Mouse (Mus musculus) neural tube, embryonic 14.5 days (tissue): ENCODE results near the gene Olfr482. TPM values are rescaled to one million over a fixed set of nuclear protein-coding genes. Genes with fewer than 3 reads are reported as not detected.

Experiments used
- ATAC-seq: fragments of 200-750 bp; cut with Nextera tagmentation; 2 replicates; pipeline ENCODE4 v1.8.0; 2017; ENCODE audit warnings: low read depth, mild to moderate bottlenecking, moderate TSS enrichment, moderate library complexity
- H3K27ac ChIP-seq: fragments of 300-500 bp; sonication (generic); 2 replicates; pipeline ENCODE4 v1.5.1; 2014; ENCODE audit warnings: low read depth, mild to moderate bottlenecking, control low read depth, low read length, moderate library complexity, mixed read lengths
- H3K27me3 ChIP-seq: fragments of 300-500 bp; sonication (generic); 2 replicates; pipeline ENCODE4 v1.6.1; 2014; ENCODE audit warnings: low read length; ENCODE audit not compliant: control insufficient read depth, insufficient read depth
- H3K36me3 ChIP-seq: fragments of 300-500 bp; sonication (generic); 2 replicates; pipeline ENCODE4 v1.6.1; 2014; ENCODE audit warnings: low read length, mixed read lengths; ENCODE audit not compliant: control insufficient read depth, insufficient read depth
- H3K4me1 ChIP-seq: fragments of 300-500 bp; sonication (generic); 2 replicates; pipeline ENCODE4 v1.6.1; 2014; ENCODE audit warnings: low read length; ENCODE audit not compliant: control insufficient read depth, insufficient read depth
- H3K4me2 ChIP-seq: fragments of 300-500 bp; sonication (generic); 2 replicates; pipeline ENCODE4 v1.6.1; 2014; ENCODE audit warnings: mild to moderate bottlenecking, low read depth, low read length, control low read depth
- H3K4me3 ChIP-seq: fragments of 300-500 bp; sonication (generic); 2 replicates; pipeline ENCODE4 v1.5.1; 2014; ENCODE audit warnings: low read depth, low read length, control low read depth, mixed read lengths
- H3K9ac ChIP-seq: fragments of 300-500 bp; sonication (generic); replicated peaks from 2 replicates; pipeline ENCODE4 v1.6.1; 2014; ENCODE audit warnings: low read depth, mild to moderate bottlenecking, control low read depth, low read length, mixed read lengths
- H3K9me3 ChIP-seq: fragments of 300-500 bp; sonication (generic); 2 replicates; pipeline ENCODE4 v1.6.1; 2016; ENCODE audit warnings: low read length; ENCODE audit not compliant: control insufficient read depth
- WGBS: fragments of 180-500 bp; shearing (Covaris S2); extraction: QIAGEN DNeasy Blood & Tissue Kit; methylation state at CpG from one replicate; pipeline ENCODE4 v1.1.7; 2014; 5-methylcytosine and 5-hydroxymethylcytosine counted together
- polyA plus RNA-seq: library from polyadenylated mRNA; unstranded; fragments of >200 nt; fragmentation: Nextera tagmentation; extraction: Ambion mirVana; gene quantifications from 2 replicates; pipeline ENCODE4 v1.2.1, GENCODE M21; 2014

Olfr482 gene
- not detected in 2 replicates for polyA plus RNA-seq

DNA sequence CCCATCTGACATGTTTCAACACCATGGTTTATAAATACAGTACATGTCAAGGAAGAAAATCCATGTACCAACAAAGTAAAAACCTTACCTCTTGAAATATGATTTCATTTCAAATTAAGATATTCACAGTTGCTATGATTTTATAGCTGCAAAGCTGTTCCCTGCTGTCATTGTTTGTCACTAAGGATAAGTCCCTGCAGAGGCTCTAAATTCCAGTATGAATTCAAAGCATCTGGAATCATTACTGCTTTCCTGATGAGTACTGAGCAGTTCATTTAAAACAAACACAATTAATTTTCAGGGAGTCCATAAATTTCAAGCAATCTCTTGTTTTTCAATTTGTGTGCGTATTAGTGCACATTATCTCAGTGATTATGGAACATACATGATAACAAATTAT is at the start of gene Olfr482:
Gene Olfr482, minus strand, starts transcription at position 101 of the 400 bp plus-strand sequence.
- WGBS, result 73% methylated on average over 1 of the region's 1 CpGs
- H3K4me2 ChIP-seq, result no peak within 1 kb of the TSS
- H3K9me3 ChIP-seq, result no peaks in the 10 kb centered on the region
- H3K36me3 ChIP-seq, result no peaks in the 10 kb centered on the region
- no peak within 1 kb of the TSS for H3K9ac ChIP-seq
- ATAC-seq, result no peak
- no peak within 1 kb of the TSS for H3K4me3 ChIP-seq
- H3K27ac ChIP-seq, result no peak within 1 kb of the TSS
- no peaks in the 10 kb centered on the region for H3K27me3 ChIP-seq
- no peaks in the 10 kb centered on the region for H3K4me1 ChIP-seq

DNA sequence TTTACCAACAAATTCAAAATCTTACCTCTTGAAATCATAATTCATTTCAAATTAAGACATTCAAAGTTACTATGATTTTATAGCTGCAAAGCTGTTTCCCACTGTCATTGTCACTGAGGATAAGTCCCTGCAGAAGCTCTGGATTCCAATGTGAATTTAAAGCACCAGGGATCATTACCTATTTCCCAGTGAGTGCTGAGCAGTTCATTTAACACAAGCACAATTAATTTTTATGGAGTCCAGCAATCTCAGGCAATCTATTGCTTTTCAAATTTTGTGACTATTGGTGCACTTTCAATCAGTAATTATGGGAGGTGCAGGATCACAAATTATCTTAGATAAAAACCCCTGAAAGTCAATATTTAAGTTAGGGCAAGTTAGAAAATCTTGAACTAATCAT is 30.0 kb upstream of the Olfr482 start, which contains the start of gene Olfr484:
Gene Olfr484, minus strand, starts transcription at position 101 of the 400 bp plus-strand sequence.
- Histone ChIP-seq H3K9me3 (no peaks in the 10 kb centered on the region), H3K27ac (no peak within 1 kb of the TSS), H3K36me3 (no peaks in the 10 kb centered on the region), H3K4me2 (no peak within 1 kb of the TSS), H3K9ac (no peak within 1 kb of the TSS), H3K27me3 (no peaks in the 10 kb centered on the region), H3K4me1 (no peaks in the 10 kb centered on the region), H3K4me3 (no peak within 1 kb of the TSS)
- ATAC-seq, result no peak

DNA sequence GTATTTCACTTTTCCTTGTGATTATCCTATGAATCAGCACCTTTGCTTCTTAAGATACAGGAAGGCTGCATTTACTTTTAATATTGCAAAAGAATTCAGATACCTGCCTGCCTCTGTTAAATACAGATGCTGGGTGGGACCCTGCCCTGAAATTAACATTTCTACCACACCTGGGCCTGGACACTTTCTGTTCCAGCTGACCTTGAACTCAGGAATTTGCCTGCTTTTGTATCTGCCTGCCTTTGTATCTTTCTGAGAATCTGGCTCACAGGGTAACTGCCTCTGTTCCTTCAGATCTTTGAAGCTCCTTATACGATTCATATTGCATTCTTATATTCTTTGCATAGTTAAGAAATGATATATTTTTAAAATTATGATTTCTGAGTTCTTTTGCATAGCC is 24.0 kb upstream of the Olfr482 start:
- Histone ChIP-seq H3K27me3 (no peaks in the 10 kb centered on the region), H3K4me2 (no peak overlapping the region), H3K36me3 (no peaks in the 10 kb centered on the region), H3K9ac (no peak overlapping the region), H3K4me1 (no peaks in the 10 kb centered on the region), H3K4me3 (no peak overlapping the region), H3K9me3 (no peaks in the 10 kb centered on the region), H3K27ac (no peak overlapping the region)
- ATAC-seq, result no peak
- WGBS, result 67% methylated on average over 1 of the region's 1 CpGs

DNA sequence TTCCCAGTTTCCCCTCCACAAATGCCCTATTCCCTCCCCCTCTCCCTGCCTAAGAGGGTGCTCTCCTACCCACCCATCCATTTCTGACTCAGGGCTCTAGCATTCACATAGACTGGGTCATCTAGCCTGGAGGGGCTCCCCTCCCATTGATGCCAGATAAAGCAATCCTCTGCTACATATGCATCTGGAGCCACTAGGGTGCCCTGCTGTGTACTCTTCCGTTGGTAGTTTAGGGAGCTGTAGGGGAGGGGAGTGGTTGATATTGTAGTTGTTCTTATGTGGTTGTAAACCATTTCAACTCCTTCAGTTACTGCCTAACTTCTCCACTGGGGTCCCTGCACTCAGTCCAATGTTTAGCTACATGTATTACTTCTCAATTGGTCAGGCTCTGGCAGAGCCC is 23.3 kb upstream of the Olfr482 start:
- H3K9me3 ChIP-seq, result no peaks in the 10 kb centered on the region
- no peak overlapping the region for H3K4me2 ChIP-seq
- 5% methylated on average over 1 of the region's 1 CpGs for WGBS
- no peak overlapping the region for H3K9ac ChIP-seq
- H3K27ac ChIP-seq, result no peak overlapping the region
- no peak for ATAC-seq
- no peak overlapping the region for H3K4me3 ChIP-seq
- no peaks in the 10 kb centered on the region for H3K27me3 ChIP-seq
- no peaks in the 10 kb centered on the region for H3K36me3 ChIP-seq
- no peaks in the 10 kb centered on the region for H3K4me1 ChIP-seq

DNA sequence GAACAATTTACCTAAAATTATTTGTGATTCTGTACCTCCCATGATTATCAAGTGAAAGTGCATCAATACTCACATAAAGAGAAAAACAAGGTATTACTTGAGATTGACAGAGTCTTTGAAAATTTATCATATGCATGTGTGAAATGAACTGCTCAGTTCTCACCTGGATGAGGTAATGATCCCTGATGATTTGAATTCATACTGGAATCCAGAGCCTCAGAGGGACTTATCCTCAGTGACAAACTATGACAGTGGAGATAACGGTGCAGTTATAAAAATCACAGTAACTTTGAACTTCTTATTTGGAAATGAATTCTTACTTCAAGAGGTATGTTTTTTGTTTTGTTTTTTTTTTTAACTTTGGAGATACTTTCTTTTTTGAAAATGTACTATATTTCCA is 3.2 kb upstream of the Olfr482 start, which contains the start of gene Olfr483:
Gene Olfr483, plus strand, starts transcription at position 301 of the 400 bp plus-strand sequence.
- 87% methylated on average over 1 of the region's 1 CpGs for WGBS

DNA sequence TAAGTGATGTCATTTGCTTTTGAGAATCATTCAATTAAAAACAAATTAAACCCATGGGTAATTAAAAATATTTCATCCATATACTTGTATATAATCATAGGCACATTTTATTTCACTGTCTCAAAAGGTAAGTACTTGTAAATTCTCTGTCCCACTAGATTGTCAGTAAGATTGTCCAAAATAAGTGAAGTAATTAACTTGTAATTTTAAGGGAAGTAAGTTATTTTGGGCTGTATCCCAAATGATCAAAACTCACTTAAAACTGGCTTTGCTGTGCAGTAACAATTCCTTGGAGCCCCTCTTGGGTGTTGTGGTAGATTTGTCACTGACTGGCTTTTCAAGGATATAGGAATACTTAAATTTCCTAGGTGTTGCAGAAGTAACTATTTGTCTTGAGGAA is 17.8 kb downstream of the Olfr482 start, which contains the start of gene Olfr481:
Gene Olfr481, plus strand, starts transcription at position 301 of the 400 bp plus-strand sequence.
- Histone ChIP-seq H3K9me3 (no peaks in the 10 kb centered on the region), H3K9ac (no peak within 1 kb of the TSS), H3K36me3 (no peaks in the 10 kb centered on the region), H3K27ac (no peak within 1 kb of the TSS), H3K4me3 (no peak within 1 kb of the TSS), H3K4me1 (no peaks in the 10 kb centered on the region), H3K4me2 (no peak within 1 kb of the TSS), H3K27me3 (no peaks in the 10 kb centered on the region)
- no peak for ATAC-seq

More for the DNA sequence above, 3.2 kb upstream of the Olfr482 start, which contains the start of gene Olfr483:
- no peaks in the 10 kb centered on the region for H3K4me1 ChIP-seq
- no peak within 1 kb of the TSS for H3K4me2 ChIP-seq
- H3K27me3 ChIP-seq, result no peaks in the 10 kb centered on the region
- H3K9ac ChIP-seq, result no peak within 1 kb of the TSS
- H3K36me3 ChIP-seq, result no peaks in the 10 kb centered on the region
- H3K27ac ChIP-seq, result no peak within 1 kb of the TSS
- H3K9me3 ChIP-seq, result no peaks in the 10 kb centered on the region
- H3K4me3 ChIP-seq, result no peak within 1 kb of the TSS
- ATAC-seq, result no peak

DNA sequence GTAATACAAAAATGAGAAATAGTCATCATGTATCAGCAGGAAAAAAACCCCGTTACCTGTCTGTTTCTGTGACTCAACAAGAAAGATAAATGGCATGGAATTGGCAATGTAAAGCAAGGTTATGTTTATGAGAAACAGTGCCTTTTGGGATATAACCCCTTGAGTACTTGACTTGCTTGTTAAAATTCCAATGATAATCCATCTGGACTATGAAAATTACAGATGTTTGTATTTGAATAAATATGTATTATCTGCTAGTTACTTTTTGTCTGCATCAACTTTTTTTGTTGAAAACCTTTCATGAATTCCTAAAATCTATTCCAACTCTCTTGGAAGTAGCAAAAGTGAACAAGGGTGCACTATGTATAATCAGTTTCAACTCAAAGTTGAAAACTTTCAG is 30.1 kb downstream of the Olfr482 start, which contains the start of gene Olfr480:
Gene Olfr480, minus strand, starts transcription at position 101 of the 400 bp plus-strand sequence.
- WGBS, result 92% methylated on average over 1 of the region's 1 CpGs
- Histone ChIP-seq H3K4me2 (no peak within 1 kb of the TSS), H3K4me3 (no peak within 1 kb of the TSS), H3K27ac (no peak within 1 kb of the TSS), H3K36me3 (no peaks in the 10 kb centered on the region), H3K9ac (no peak within 1 kb of the TSS), H3K9me3 (no peaks in the 10 kb centered on the region), H3K27me3 (no peaks in the 10 kb centered on the region), H3K4me1 (no peaks in the 10 kb centered on the region)
- ATAC-seq, result no peak

DNA sequence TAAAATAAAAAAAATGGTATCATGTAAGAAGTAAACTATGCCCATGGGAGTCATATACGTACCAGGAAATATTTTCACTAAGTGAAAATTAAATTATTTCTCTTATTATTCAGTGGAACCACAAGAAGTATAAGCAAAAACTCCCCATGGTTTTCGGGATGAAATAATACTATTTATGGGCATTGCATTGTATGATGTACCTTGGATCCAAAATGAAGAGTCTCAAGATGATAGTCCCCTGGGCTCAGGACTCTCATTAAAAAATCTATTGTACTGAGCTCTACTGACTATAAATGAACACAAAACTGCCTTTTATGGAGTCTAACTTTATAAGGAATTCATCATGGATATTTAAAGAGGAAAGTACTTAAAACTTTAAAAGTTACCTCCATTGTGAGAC is 47.0 kb downstream of the Olfr482 start, which contains the start of gene Olfr479:
Gene Olfr479, plus strand, starts transcription at position 301 of the 400 bp plus-strand sequence.
- 93% methylated on average over 2 of the region's 2 CpGs for WGBS
- no peaks in the 10 kb centered on the region for H3K36me3 ChIP-seq
- H3K4me2 ChIP-seq, result no peak within 1 kb of the TSS
- no peaks in the 10 kb centered on the region for H3K27me3 ChIP-seq
- H3K9ac ChIP-seq, result no peak within 1 kb of the TSS
- H3K4me1 ChIP-seq, result no peaks in the 10 kb centered on the region
- H3K4me3 ChIP-seq, result no peak within 1 kb of the TSS
- H3K9me3 ChIP-seq, result no peaks in the 10 kb centered on the region
- no peak for ATAC-seq
- no peak within 1 kb of the TSS for H3K27ac ChIP-seq
